Mouse (Mus musculus) heart, embryonic 14.5 days (tissue): ENCODE measurements around the gene Arl15. TPM values are rescaled to one million over a fixed set of nuclear protein-coding genes. Genes with fewer than 3 reads are reported as not detected.

ENCODE experiments used
- ATAC-seq: fragments of 200-750 bp; cut with Nextera tagmentation; 2 replicates; pipeline ENCODE4 v1.8.0; 2017; ENCODE audit warnings: low read depth, moderate TSS enrichment; ENCODE audit not compliant: insufficient number of reproducible peaks, insufficient read depth, low FRiP score
- H3K27ac ChIP-seq, 2 experiments: fragments of 200-500 bp in 1 of 2; fragments of 300-500 bp in 1 of 2; sonication (generic) in 1 of 2; replicated peaks in 1 of 2; 2 replicates each; pipeline ENCODE4 v1.5.1; 2012 to 2014; ENCODE audit warnings: low read depth in 2 of 2, low read length in 2 of 2, control low read depth in 1 of 2, mild to moderate bottlenecking in 1 of 2, mixed read lengths in 1 of 2; ENCODE audit not compliant: control insufficient read depth in 1 of 2, insufficient read depth in 1 of 2
- H3K27me3 ChIP-seq: fragments of 300-500 bp; sonication (generic); 2 replicates; pipeline ENCODE4 v1.6.1; 2014; ENCODE audit warnings: mild to moderate bottlenecking, low read length, control low read depth; ENCODE audit not compliant: control insufficient read depth, insufficient read depth
- H3K36me3 ChIP-seq: fragments of 300-500 bp; sonication (generic); 2 replicates; pipeline ENCODE4 v1.6.1; 2014; ENCODE audit warnings: mild to moderate bottlenecking, control low read depth, low read length, mixed read lengths; ENCODE audit not compliant: control insufficient read depth, insufficient read depth
- H3K4me1 ChIP-seq, 2 experiments: fragments of 200-500 bp in 1 of 2; fragments of 300-500 bp in 1 of 2; sonication (generic) in 1 of 2; 2 replicates each; pipeline ENCODE4 v1.6.1; 2012 to 2014; ENCODE audit warnings: low read length in 2 of 2, control low read depth in 1 of 2, mixed read lengths in 1 of 2; ENCODE audit not compliant: control insufficient read depth in 2 of 2, insufficient read depth in 2 of 2
- H3K4me2 ChIP-seq: fragments of 300-500 bp; sonication (generic); 2 replicates; pipeline ENCODE4 v1.6.1; 2014; ENCODE audit warnings: mild to moderate bottlenecking, low read length
- H3K4me3 ChIP-seq, 2 experiments: fragments of 200-500 bp in 1 of 2; fragments of 300-500 bp in 1 of 2; sonication (generic) in 1 of 2; 2 replicates each; pipeline ENCODE4 v1.5.1; 2012 to 2014; ENCODE audit warnings: low read length in 2 of 2, mild to moderate bottlenecking in 2 of 2, control low read depth in 1 of 2, low read depth in 1 of 2, moderate library complexity in 1 of 2; ENCODE audit not compliant: control insufficient read depth in 1 of 2, insufficient read depth in 1 of 2
- H3K9ac ChIP-seq: fragments of 300-500 bp; sonication (generic); 2 replicates; pipeline ENCODE4 v1.6.1; 2014; ENCODE audit warnings: mild to moderate bottlenecking, low read length
- H3K9me3 ChIP-seq: fragments of 300-500 bp; sonication (generic); 2 replicates; pipeline ENCODE4 v1.6.1; 2016; ENCODE audit warnings: low read length, control low read depth; ENCODE audit not compliant: control insufficient read depth
- WGBS: fragments of 180-500 bp; shearing (Covaris S2); extraction: QIAGEN DNeasy Blood & Tissue Kit; methylation state at CpG from one replicate; pipeline ENCODE4 v1.1.7; 2014; 5-methylcytosine and 5-hydroxymethylcytosine counted together
- polyA plus RNA-seq: library from polyadenylated mRNA; unstranded; fragments of >200 nt; fragmentation: Nextera tagmentation; extraction: Ambion mirVana; gene quantifications from 2 replicates; pipeline ENCODE4 v1.2.1, GENCODE M21; 2014

The Arl15 gene
- polyA plus RNA-seq, 1 experiment from 2014 or later, result 8.3 TPM

DNA sequence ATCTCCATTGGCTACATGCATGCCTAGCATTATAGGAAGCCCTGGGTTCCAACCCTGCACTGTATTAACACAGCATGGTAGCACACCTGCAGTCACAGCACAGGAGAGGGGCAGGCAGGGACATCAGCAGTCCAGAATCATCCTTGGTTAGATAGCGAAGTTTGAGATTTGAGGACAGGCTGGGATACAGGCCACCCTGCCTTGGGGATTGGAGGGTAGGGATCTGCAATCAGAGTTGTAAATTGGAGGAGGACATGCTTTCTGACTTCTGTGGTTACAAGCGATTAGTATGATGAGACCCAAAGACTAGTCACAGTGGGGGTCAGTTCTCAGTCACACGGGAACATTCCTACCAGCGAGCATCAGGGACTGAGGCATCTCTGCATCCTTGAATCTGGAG is 284.5 kb downstream of the Arl15 start:
- no peak overlapping the region for H3K9ac ChIP-seq
- H3K4me3 ChIP-seq, result no peak overlapping the region
- no peak overlapping the region for H3K27ac ChIP-seq
- H3K4me2 ChIP-seq, result no peak overlapping the region
- no peaks in the 10 kb centered on the region for H3K36me3 ChIP-seq
- WGBS, result 83% methylated on average over 4 of the region's 4 CpGs
- no peak for ATAC-seq
- no peaks in the 10 kb centered on the region for H3K27me3 ChIP-seq
- H3K4me1 ChIP-seq, result no peaks in the 10 kb centered on the region
- no peaks in the 10 kb centered on the region for H3K9me3 ChIP-seq

DNA sequence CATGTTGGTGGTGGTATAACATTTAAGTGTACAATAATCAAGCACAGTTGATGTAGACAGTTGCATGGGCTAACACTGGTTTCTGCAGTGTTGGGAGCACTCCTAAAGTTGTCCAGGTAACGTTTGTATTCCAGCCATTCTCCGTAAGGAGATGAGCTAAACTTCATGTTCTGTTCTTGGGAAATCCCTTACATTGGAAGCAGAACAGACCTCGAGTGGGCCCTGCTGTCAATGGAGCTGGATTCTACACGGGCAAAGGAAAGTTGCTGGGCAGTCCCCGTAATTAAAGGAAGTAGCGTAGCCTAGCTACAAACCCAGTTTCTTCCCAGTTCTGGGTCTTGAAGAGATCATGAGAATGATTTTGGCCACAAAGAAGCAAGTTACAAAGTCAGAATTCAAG is 285.4 kb downstream of the Arl15 start:
- H3K9me3 ChIP-seq, result no peaks in the 10 kb centered on the region
- H3K9ac ChIP-seq, result no peak overlapping the region
- no peak overlapping the region for H3K4me3 ChIP-seq
- 92% methylated on average over 6 of the region's 6 CpGs for WGBS
- no peak for ATAC-seq
- no peaks in the 10 kb centered on the region for H3K27me3 ChIP-seq
- H3K4me2 ChIP-seq, result no peak overlapping the region
- H3K36me3 ChIP-seq, result no peaks in the 10 kb centered on the region
- no peaks in the 10 kb centered on the region for H3K4me1 ChIP-seq
- H3K27ac ChIP-seq, result no peak overlapping the region

DNA sequence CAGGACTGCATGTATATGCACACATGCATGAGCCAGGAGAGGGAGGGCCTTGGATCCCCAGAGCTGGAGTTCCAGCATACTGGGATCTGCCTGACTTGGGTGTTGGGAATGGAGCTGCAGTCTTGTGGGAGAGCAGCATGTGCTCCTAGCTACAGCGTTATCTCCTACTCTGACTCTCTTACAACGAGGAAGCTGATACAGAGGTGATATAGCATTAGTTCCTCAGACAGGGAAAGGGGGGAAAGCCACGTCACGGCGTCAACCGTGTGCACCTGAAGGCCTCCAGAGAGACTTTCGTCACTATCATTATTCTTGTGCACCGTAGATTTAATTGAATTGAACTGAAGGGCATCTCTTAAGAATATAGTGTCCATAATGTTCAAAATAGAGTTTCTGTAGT is 286.2 kb downstream of the Arl15 start:
- Histone ChIP-seq H3K4me1 (no peaks in the 10 kb centered on the region), H3K4me2 (no peak overlapping the region), H3K36me3 (no peaks in the 10 kb centered on the region), H3K4me3 (no peak overlapping the region), H3K9me3 (no peaks in the 10 kb centered on the region), H3K27me3 (no peaks in the 10 kb centered on the region), H3K27ac (no peak overlapping the region), H3K9ac (no peak overlapping the region)
- 74% methylated on average over 8 of the region's 8 CpGs for WGBS
- no peak for ATAC-seq

DNA sequence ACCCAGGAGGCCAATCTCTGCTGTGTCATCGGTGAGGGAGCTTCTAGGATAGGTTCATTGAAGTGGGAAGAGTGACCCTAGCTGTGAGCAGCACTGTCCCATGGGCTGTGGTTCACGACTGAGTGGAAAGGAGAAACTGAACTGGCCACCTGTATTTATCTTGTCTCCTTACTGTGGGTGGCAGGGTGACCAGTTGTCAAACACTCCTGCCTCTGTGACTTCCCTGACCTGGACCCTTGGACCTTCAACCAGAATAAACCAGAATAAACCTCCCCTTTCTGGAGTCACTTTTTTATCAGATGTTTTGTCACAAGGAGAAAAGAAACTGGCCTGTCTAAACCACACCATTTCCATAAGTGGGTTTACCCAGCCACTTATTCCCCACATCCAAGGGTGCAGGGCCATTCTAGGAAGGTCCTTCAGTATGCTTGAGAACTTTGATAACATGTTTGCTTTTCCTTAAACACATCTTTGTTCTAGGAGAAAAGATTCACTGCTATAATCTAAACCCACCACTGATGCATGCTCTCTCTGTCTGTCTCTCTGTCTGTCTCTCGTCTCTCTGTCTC is 289.3 kb downstream of the Arl15 start:
- H3K27ac ChIP-seq, result no peak overlapping the region
- H3K27me3 ChIP-seq, result no peaks in the 10 kb centered on the region
- H3K9ac ChIP-seq, result no peak overlapping the region
- H3K4me2 ChIP-seq, result no peak overlapping the region
- H3K4me1 ChIP-seq, result peaks cover 2 to 10% of the 10 kb centered on the region in 2 experiments; a peak in 3 of 4 replicates
- H3K9me3 ChIP-seq, result no peaks in the 10 kb centered on the region
- no peaks in the 10 kb centered on the region for H3K36me3 ChIP-seq
- no peak for ATAC-seq
- 85% methylated on average over 3 of the region's 3 CpGs for WGBS
- no peak overlapping the region for H3K4me3 ChIP-seq

DNA sequence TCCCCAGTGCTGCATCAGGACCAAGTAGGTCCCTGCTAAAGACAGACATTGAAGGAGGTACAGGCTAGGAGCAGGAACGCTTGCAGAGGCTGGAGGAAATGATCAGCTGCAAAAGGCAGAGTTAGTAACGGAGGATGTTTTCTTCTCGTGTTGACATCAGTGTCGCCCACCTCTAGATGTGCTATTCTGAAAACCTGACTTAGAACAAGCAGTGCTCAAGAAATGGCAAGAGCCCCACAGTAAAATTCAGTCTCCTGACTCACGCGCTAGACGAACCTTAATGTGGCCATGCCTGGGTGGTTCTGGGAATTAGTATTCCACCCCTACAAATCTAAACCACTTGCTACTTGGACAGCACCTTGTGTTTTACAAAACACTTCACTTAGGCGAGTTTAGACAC is 291.1 kb downstream of the Arl15 start:
- WGBS, result 70% methylated on average over 8 of the region's 8 CpGs
- Histone ChIP-seq H3K4me1 (peaks cover 2 to 10% of the 10 kb centered on the region in 2 experiments; a peak in 3 of 4 replicates), H3K27ac (no peak overlapping the region), H3K27me3 (no peaks in the 10 kb centered on the region), H3K4me3 (no peak overlapping the region), H3K9ac (no peak overlapping the region), H3K9me3 (no peaks in the 10 kb centered on the region), H3K36me3 (0 out of 2 replicates have a peak, but pooled peaks cover 4% of the 10 kb centered on the region), H3K4me2 (no peak overlapping the region)
- ATAC-seq, result no peak

DNA sequence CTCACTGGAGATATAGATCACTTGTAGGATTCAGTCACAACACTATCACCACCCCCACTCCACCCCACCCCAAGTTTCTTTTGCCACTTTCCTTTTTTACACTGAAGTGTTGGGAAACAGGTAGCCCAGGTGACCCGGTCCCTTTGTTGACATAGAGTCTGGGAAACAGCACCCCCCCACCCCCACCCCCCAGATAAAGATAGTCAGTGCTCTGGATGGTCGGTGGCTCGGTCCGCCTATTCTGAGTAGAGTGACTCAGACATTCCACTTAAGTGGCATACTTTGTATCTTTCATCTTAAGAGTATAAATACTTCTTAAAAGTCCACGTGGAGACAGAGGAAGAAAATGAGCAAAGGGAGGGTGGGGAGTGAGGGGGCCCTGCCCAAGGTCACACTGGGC is 292.0 kb downstream of the Arl15 start:
- Histone ChIP-seq H3K9me3 (no peaks in the 10 kb centered on the region), H3K4me2 (no peak overlapping the region), H3K9ac (no peak overlapping the region), H3K27ac (no peak overlapping the region), H3K36me3 (0 out of 2 replicates have a peak, but pooled peaks cover 4% of the 10 kb centered on the region), H3K27me3 (no peaks in the 10 kb centered on the region), H3K4me1 (peaks cover 2 to 10% of the 10 kb centered on the region in 2 experiments; a peak in 3 of 4 replicates), H3K4me3 (no peak overlapping the region)
- no peak for ATAC-seq
- WGBS, result 10% methylated on average over 5 of the region's 5 CpGs

DNA sequence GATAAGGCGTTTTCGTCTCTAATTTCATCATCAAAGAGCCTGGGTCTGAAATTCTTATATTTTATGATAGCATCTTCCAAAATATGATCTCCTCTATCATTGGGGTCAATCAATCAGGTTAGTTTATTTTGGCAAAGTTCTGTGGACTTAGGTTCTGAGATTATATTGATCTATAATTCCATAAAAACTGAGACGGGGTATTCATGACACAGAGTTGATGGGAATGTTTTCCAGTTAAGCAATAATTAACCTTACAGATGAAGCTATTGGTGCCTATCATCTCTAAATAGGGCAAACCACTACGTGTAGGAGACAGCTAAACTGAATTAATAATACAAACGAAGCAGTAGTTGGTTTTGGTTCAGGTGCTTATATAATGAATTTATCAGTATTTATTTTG is 292.5 kb downstream of the Arl15 start:
- Histone ChIP-seq H3K4me1 (peaks cover 2 to 10% of the 10 kb centered on the region in 2 experiments; a peak in 3 of 4 replicates), H3K9me3 (no peaks in the 10 kb centered on the region), H3K9ac (no peak overlapping the region), H3K4me3 (no peak overlapping the region), H3K36me3 (0 out of 2 replicates have a peak, but pooled peaks cover 4% of the 10 kb centered on the region), H3K27me3 (no peaks in the 10 kb centered on the region), H3K27ac (no peak overlapping the region), H3K4me2 (no peak overlapping the region)
- 79% methylated on average over 5 of the region's 5 CpGs for WGBS
- ATAC-seq, result no peak
